Mouse (Mus musculus): ENCODE results near the gene Zdhhc3. TPM values are rescaled to one million over a fixed set of nuclear protein-coding genes. Genes with fewer than 3 reads are reported as not detected.

The Zdhhc3 gene
- polyA plus RNA-seq, 1 experiment: 247 TPM

- no peak for TF ChIP-seq GATA1 (IDR thresholded peaks at IDR 0.05; ENCODE audit: low read length)
Observed at GRCm38 (mm10) chr9:123132994-123133393, 20.0 kb upstream of the Zdhhc3 start.

- no peak for TF ChIP-seq GATA1 (IDR thresholded peaks at IDR 0.05; ENCODE audit: low read length)
Observed at GRCm38 (mm10) chr9:123127663-123128062, 14.7 kb upstream of the Zdhhc3 start.

GRCm38 (mm10) chr9:123124413-123124981 is 11.5 kb upstream of the Zdhhc3 start:
- no peak for TF ChIP-seq GATA1 (IDR thresholded peaks at IDR 0.05; ENCODE audit: low read length)

- TF ChIP-seq GATA1 (IDR thresholded peaks at IDR 0.05; ENCODE audit: low read length): no peak
Observed at GRCm38 (mm10) chr9:123123571-123124412, 10.8 kb upstream of the Zdhhc3 start.

DNA sequence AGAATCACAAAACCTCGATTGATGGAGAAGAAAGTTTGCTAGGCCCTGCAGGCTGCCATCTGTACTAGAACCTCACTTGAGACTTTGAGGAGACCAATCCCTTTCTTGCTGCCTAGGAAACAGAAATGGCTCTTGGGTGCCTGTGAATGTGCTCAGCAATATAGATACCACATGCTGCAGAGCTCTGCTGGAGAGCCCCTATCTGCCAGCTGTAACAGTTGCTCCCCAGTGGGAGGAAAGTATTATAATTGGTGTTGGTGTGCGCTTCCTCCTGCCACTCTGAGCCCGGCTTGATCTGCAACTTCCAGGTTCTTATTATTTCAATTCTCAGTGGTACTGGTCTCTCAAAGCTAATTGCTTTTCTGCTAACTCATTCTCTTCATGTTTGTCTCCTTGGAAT is 10.0 kb upstream of the Zdhhc3 start:
- TF ChIP-seq GATA1 (IDR thresholded peaks at IDR 0.05; ENCODE audit: low read length): no peak

DNA sequence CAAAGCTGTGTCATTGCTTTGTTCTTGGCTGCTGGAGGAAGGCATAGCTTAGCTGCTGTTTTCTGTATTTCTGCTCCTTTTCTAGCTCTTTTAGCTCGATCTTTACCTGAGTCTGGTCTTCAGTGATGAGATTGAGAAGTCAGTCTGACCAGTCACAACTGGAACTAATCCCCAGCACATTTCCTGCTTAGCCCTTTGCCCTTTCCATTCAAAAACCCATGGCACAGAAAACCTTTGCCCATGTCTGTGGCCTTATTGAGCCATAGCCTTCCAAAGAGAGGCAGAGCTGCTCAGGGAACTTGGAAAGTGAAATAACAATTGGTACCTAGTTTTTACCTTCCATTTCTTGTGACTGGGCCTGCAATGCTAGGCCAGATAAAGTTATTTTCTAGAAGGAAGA is 2.6 kb upstream of the Zdhhc3 start:
- TF ChIP-seq GATA1 (IDR thresholded peaks at IDR 0.05; ENCODE audit: low read length): no peak

- TF ChIP-seq GATA1 (IDR thresholded peaks at IDR 0.05; ENCODE audit: low read length): no peak
Observed at GRCm38 (mm10) chr9:123113931-123114330, 926 bp upstream of the Zdhhc3 start.

DNA sequence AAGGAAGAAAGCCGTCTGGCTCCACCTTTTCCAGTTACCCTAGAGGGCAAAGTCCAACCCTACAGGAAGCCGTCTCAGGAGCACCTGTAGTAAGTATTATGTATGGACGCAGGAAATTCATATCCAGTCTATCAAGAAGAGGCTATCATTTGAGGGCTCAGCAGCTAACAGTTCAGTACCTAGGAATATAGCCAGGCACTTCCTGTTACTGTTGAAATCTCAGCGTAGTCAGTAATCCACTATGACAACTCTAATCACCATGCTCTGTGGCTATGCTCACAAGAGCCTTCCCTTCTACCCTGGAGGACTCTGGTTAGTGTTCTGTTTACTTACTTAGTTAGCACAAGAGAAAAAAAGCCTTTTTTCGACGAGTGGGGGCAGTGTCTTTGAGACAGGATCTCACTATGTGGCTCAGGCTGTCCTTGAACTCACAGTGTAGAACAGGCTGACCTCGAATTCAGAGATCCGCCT is 1.2 kb downstream of the Zdhhc3 start:
- TF ChIP-seq GATA1 (IDR thresholded peaks at IDR 0.05; ENCODE audit: low read length): no peak

DNA sequence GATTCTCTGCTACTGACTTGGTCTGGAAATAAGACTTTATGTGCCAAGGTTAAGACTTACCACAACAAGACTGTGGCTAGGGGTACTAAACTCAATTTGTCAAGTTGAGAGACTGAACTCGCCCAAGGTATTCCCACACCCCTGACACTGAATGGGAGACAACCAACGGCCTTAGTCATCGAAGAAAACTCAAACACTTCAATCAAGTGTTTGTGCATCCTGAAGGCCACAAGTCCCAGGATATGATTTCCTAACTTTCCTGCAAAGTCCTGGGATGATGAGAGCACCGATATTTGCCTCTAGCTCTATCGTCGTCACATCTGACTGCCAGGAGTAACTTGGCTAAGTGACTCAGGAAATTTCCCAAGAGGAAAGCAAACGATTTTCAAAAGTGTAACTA is 3.8 kb downstream of the Zdhhc3 start:
- TF ChIP-seq GATA1 (IDR thresholded peaks at IDR 0.05; ENCODE audit: low read length): no peak

GRCm38 (mm10) chr9:123107186-123107585 is 5.8 kb downstream of the Zdhhc3 start:
- no peak for TF ChIP-seq GATA1 (IDR thresholded peaks at IDR 0.05; ENCODE audit: low read length)

- TF ChIP-seq GATA1 (IDR thresholded peaks at IDR 0.05; ENCODE audit: low read length): no peak
Observed at GRCm38 (mm10) chr9:123104362-123104761, 8.6 kb downstream of the Zdhhc3 start.

- no peak for TF ChIP-seq GATA1 (IDR thresholded peaks at IDR 0.05; ENCODE audit: low read length)
Observed at GRCm38 (mm10) chr9:123103425-123103824, 9.6 kb downstream of the Zdhhc3 start.

DNA sequence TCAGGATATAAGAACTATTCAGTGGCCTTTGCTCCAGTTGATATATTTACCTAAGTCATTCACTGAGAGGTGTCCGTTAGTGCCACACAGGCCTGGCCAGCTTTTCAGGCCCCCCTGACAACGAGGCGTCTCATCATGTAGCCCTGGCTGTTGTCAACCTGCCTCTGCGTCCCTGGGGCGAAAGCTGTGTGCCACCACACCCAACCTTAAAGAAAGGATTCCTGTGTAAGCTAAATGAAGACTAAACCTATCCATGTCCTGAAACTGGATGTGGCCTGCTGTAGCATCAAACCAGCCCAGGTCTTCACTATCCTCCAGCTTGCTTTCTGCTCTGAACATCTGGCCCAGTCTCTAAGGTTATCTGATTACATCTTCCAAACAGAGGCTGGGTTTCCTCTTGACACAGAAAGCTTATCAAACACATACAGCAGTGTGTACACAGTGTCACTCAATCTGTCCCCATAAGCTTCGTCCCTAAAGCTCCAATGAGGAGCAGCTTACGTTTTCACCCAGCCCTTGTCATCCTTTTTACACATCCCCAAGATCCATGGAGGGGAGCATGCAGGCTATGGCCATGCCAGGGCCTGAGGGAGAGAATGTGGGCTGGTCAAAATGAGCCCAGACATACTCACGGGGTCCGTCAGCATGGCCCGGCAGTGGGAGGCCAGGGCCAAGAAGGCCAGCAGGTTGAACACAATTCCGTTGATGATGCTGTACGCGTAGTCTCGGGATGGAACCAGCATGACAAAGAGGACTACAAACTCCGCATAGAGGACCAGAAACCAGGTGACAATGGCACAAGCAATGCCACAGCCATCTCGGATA is 13.2 kb downstream of the Zdhhc3 start:
- no peak for TF ChIP-seq GATA1 (IDR thresholded peaks at IDR 0.05; ENCODE audit: low read length)

GRCm38 (mm10) chr9:123090844-123091243 is 22.2 kb downstream of the Zdhhc3 start:
- no peak for TF ChIP-seq GATA1 (IDR thresholded peaks at IDR 0.05; ENCODE audit: low read length)

DNA sequence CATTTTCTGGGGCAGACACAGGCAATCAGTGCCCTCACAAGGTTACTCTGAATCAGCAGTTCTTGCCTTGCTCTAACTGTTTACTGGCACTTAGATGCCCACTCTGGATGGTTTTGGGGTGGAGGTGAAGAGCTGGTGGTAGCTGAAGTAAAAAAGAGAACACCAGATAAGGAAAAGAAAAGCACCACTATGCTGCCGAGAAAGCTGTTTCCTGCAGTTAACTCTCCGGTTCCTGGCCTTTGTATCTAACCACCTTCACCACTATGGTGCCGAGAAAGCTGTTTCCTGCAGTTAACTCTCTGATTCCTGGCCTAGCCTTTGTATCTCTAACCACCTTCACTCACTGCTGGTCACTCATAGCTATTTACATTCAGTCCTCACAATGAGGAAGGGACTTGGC is 25.4 kb downstream of the Zdhhc3 start:
- no peak for TF ChIP-seq GATA1 (IDR thresholded peaks at IDR 0.05; ENCODE audit: low read length)

- TF ChIP-seq GATA1 (IDR thresholded peaks at IDR 0.05; ENCODE audit: low read length): no peak
Observed at GRCm38 (mm10) chr9:123085373-123085772, 27.6 kb downstream of the Zdhhc3 start.
